Mouse (Mus musculus) Patski (cell line): ENCODE data around the gene Ptpn3. TPM values are rescaled to one million over a fixed set of nuclear protein-coding genes. Genes with fewer than 3 reads are reported as not detected.

Experiments used
- ATAC-seq: fragments of 100-300 bp; one replicate; pipeline ENCODE4 v1.8.0; 2021
- CTCF ChIA-PET: fragments of 350-600 bp; sonication (Branson Sonifier 250); formaldehyde crosslinking; loops from one replicate; lab custom pipeline; 2022; ENCODE audit warnings: inconsistent platforms; lab: Charles Lee
- POLR2A ChIA-PET: fragments of 350-600 bp; sonication (Branson Sonifier 250); formaldehyde crosslinking; loops from one replicate; lab custom pipeline; 2022; ENCODE audit warnings: antibody characterized with exemption, inconsistent platforms; lab: Charles Lee
- DNase-seq: peaks from one replicate; pipeline ENCODE4 v3.0.0-alpha.2; 2011; ENCODE audit warnings: low read depth, low spot score
- H3K27me3 ChIP-seq: fragments of 371-371 bp; one replicate; pipeline ENCODE4 v1.5.1; 2021
- CTCF ChIP-seq: fragments of 100-300 bp; IDR thresholded peaks from one replicate; pipeline ENCODE4 v1.5.1; 2021
- in situ Hi-C: fragments of 300-500 bp; cut with MboI; formaldehyde crosslinking; loops from 3 replicates; pipeline ENCODE4 v1.11.1; 2018; ENCODE audit warnings: low pct_unique_long_range_greater_than_20kb, mixed read lengths
- polyA plus RNA-seq: library from polyadenylated mRNA; unstranded; gene quantifications from one replicate; pipeline ENCODE4 v1.2.3, GENCODE M21; 2021

Gene Ptpn3
- polyA plus RNA-seq, 1 experiment from 2014 or later: 27.5 TPM

- no peak for DNase-seq
- H3K27me3 ChIP-seq: no peaks in the 10 kb centered on the region
- no peak for TF ChIP-seq CTCF
- no peak for ATAC-seq
- in situ Hi-C loops: loop anchor here (5.0 kb wide), 1 partner anchor 66 kb away; no protein-coding TSS in a partner anchor
- CTCF ChIA-PET: interaction anchor here (1.5 kb wide), 1 partner anchor 69 kb away, joined by 4 read pairs; no protein-coding TSS in a partner anchor
- POLR2A ChIA-PET: no interaction called here
Measured at GRCm38 (mm10) chr4:57318525-57319212, 17.0 kb upstream of the Ptpn3 start.

GRCm38 (mm10) chr4:57312256-57313166 is 10.9 kb upstream of the Ptpn3 start:
- ChIA-PET CTCF (interaction anchor here (2.9 kb wide), 1 partner anchor 10 kb away, joined by 7 read pairs; no protein-coding TSS in a partner anchor), POLR2A (no interaction called here)
- in situ Hi-C loops: no loop called here
- TF ChIP-seq CTCF: no peak
- H3K27me3 ChIP-seq: no peaks in the 10 kb centered on the region
- no peak for ATAC-seq
- no peak for DNase-seq

GRCm38 (mm10) chr4:57311750-57312149 is 10.1 kb upstream of the Ptpn3 start:
- ATAC-seq (no peak), DNase-seq (no peak)
- CTCF ChIA-PET: interaction anchor here (2.9 kb wide), 1 partner anchor 9 kb away, joined by 7 read pairs; no protein-coding TSS in a partner anchor
- in situ Hi-C loops: no loop called here
- H3K27me3 ChIP-seq: no peaks in the 10 kb centered on the region
- no peak for TF ChIP-seq CTCF
- POLR2A ChIA-PET: no interaction called here

- ATAC-seq (no peak), DNase-seq (no peak)
- TF ChIP-seq CTCF: no peak
- in situ Hi-C loops: no loop called here
- POLR2A ChIA-PET: no interaction called here
- CTCF ChIA-PET: no interaction called here
- H3K27me3 ChIP-seq: no peaks in the 10 kb centered on the region
Measured at GRCm38 (mm10) chr4:57308214-57309000, 6.8 kb upstream of the Ptpn3 start.

GRCm38 (mm10) chr4:57307747-57308146 is 6.1 kb upstream of the Ptpn3 start:
- in situ Hi-C loops: no loop called here
- H3K27me3 ChIP-seq: no peaks in the 10 kb centered on the region
- CTCF ChIA-PET: no interaction called here
- POLR2A ChIA-PET: no interaction called here
- no peak for DNase-seq
- no peak for ATAC-seq
- TF ChIP-seq CTCF: no peak

- TF ChIP-seq CTCF: no peak
- in situ Hi-C loops: no loop called here
Measured at GRCm38 (mm10) chr4:57306260-57306659, 4.6 kb upstream of the Ptpn3 start.

GRCm38 (mm10) chr4:57305644-57306043 is 4.0 kb upstream of the Ptpn3 start:
- in situ Hi-C loops: no loop called here

More at GRCm38 (mm10) chr4:57306260-57306659, 4.6 kb upstream of the Ptpn3 start:
- ChIA-PET CTCF (interaction anchor here (1.0 to 1.1 kb wide), 2 partner anchors 9 to 15 kb away, joined by 3 to 4 read pairs; no protein-coding TSS in a partner anchor), POLR2A (no interaction called here)
- ATAC-seq (no peak), DNase-seq (no peak)
- no peaks in the 10 kb centered on the region for H3K27me3 ChIP-seq

GRCm38 (mm10) chr4:57300469-57301409 is 898 bp downstream of the Ptpn3 start:
- ATAC-seq (no peak), DNase-seq (no peak)
- H3K27me3 ChIP-seq: no peaks in the 10 kb centered on the region
- TF ChIP-seq CTCF: no peak
- ChIA-PET CTCF (interaction anchor here (0.6 to 1.5 kb wide), 2 partner anchors 25 to 29 kb away, joined by 3 to 4 read pairs; no protein-coding TSS in a partner anchor), POLR2A (interaction anchor here (0.7 to 1.4 kb wide), 2 partner anchors 35 kb away, joined by 3 read pairs; no protein-coding TSS in a partner anchor)
- in situ Hi-C loops: no loop called here

More at GRCm38 (mm10) chr4:57305644-57306043, 4.0 kb upstream of the Ptpn3 start:
- CTCF ChIA-PET: interaction anchor here (1.0 kb wide), 1 partner anchor 16 kb away, joined by 4 read pairs; no protein-coding TSS in a partner anchor
- no peak for TF ChIP-seq CTCF
- POLR2A ChIA-PET: no interaction called here
- ATAC-seq (no peak), DNase-seq (no peak)
- no peaks in the 10 kb centered on the region for H3K27me3 ChIP-seq
